Mouse (Mus musculus) hindbrain, postnatal 0 days (tissue): Measurements from ENCODE around the gene Azi2. TPM values are rescaled to one million over a fixed set of nuclear protein-coding genes. Genes with fewer than 3 reads are reported as not detected.

Source experiments
- ATAC-seq: fragments of 200-750 bp; cut with Nextera tagmentation; 2 replicates; pipeline ENCODE4 v1.8.0; 2017; ENCODE audit warnings: mild to moderate bottlenecking, moderate TSS enrichment, moderate library complexity
- DNase-seq: peaks from one replicate; pipeline ENCODE4 v3.0.0-alpha.2; 2015; ENCODE audit warnings: low spot score
- H3K27ac ChIP-seq: fragments of 300-500 bp; sonication (generic); 2 replicates; pipeline ENCODE4 v1.5.1; 2014; ENCODE audit warnings: mild to moderate bottlenecking
- H3K27me3 ChIP-seq: fragments of 300-500 bp; sonication (generic); 2 replicates; pipeline ENCODE4 v1.6.1; 2014; ENCODE audit warnings: low read length, mixed read lengths; ENCODE audit not compliant: insufficient read depth
- H3K36me3 ChIP-seq: fragments of 300-500 bp; sonication (generic); 2 replicates; pipeline ENCODE4 v1.6.1; 2014; ENCODE audit warnings: low read length, mixed read lengths; ENCODE audit not compliant: insufficient read depth
- H3K4me1 ChIP-seq: fragments of 300-500 bp; sonication (generic); 2 replicates; pipeline ENCODE4 v1.6.1; 2014; ENCODE audit warnings: antibody characterized with exemption, low read length, mixed read lengths; ENCODE audit not compliant: insufficient read depth
- H3K4me2 ChIP-seq: fragments of 300-500 bp; sonication (generic); 2 replicates; pipeline ENCODE4 v1.6.1; 2014; ENCODE audit warnings: low read depth, mild to moderate bottlenecking, low read length, moderate library complexity, mixed read lengths
- H3K4me3 ChIP-seq: fragments of 300-500 bp; sonication (generic); 2 replicates; pipeline ENCODE4 v1.5.1; 2014; ENCODE audit warnings: low read length
- H3K9ac ChIP-seq: fragments of 300-500 bp; sonication (generic); replicated peaks from 2 replicates; pipeline ENCODE4 v1.6.1; 2014; ENCODE audit warnings: mild to moderate bottlenecking, low read length, moderate library complexity, mixed read lengths
- H3K9me3 ChIP-seq: fragments of 300-500 bp; sonication (generic); 2 replicates; pipeline ENCODE4 v1.6.1; 2016; ENCODE audit warnings: low read length, mixed read lengths
- CTCF ChIP-seq: IDR thresholded peaks from 2 replicates; pipeline ENCODE4 v1.5.1; 2016; ENCODE audit warnings: antibody characterized with exemption, control low read depth, low read depth
- WGBS: fragments of 180-500 bp; shearing (Covaris S2); extraction: QIAGEN DNeasy Blood & Tissue Kit; methylation state at CpG from one replicate; pipeline ENCODE4 v1.1.7; 2014; 5-methylcytosine and 5-hydroxymethylcytosine counted together
- polyA plus RNA-seq: library from polyadenylated mRNA; unstranded; fragments of >200 nt; fragmentation: Nextera tagmentation; extraction: Ambion mirVana; gene quantifications from 2 replicates; pipeline ENCODE4 v1.2.1, GENCODE M21; 2015
- total RNA-seq: library from RNA; depleted of rRNA; stranded (reverse); fragments of >200 nt; gene quantifications from 2 replicates; pipeline ENCODE4 v1.2.3, GENCODE M21; 2014

Gene Azi2
- total and polyA plus RNA-seq, 2 experiments from 2014 or later: 57.6 to 61.3 TPM

GRCm38 (mm10) chr9:118072101-118072500 is 31.8 kb downstream of the Azi2 start:
- Histone ChIP-seq H3K27ac (no peak overlapping the region), H3K4me1 (no peaks in the 10 kb centered on the region), H3K36me3 (0 out of 2 replicates have a peak, but pooled peaks cover 2% of the 10 kb centered on the region), H3K4me3 (no peak overlapping the region), H3K4me2 (no peak overlapping the region), H3K9me3 (no peaks in the 10 kb centered on the region), H3K9ac (no peak overlapping the region), H3K27me3 (no peaks in the 10 kb centered on the region)
- no peak for ATAC-seq
- no peak for TF ChIP-seq CTCF
- 90% methylated on average over 5 of the region's 5 CpGs for WGBS
- no peak for DNase-seq

GRCm38 (mm10) chr9:118073358-118073757 is 33.1 kb downstream of the Azi2 start:
- Histone ChIP-seq H3K9ac (no peak overlapping the region), H3K27ac (no peak overlapping the region), H3K27me3 (no peaks in the 10 kb centered on the region), H3K36me3 (0 out of 2 replicates have a peak, but pooled peaks cover 2% of the 10 kb centered on the region), H3K4me2 (no peak overlapping the region), H3K4me1 (no peaks in the 10 kb centered on the region), H3K9me3 (no peaks in the 10 kb centered on the region), H3K4me3 (no peak overlapping the region)
- TF ChIP-seq CTCF: no peak
- WGBS: 98% methylated on average over 3 of the region's 3 CpGs
- ATAC-seq (no peak), DNase-seq (no peak)

DNA sequence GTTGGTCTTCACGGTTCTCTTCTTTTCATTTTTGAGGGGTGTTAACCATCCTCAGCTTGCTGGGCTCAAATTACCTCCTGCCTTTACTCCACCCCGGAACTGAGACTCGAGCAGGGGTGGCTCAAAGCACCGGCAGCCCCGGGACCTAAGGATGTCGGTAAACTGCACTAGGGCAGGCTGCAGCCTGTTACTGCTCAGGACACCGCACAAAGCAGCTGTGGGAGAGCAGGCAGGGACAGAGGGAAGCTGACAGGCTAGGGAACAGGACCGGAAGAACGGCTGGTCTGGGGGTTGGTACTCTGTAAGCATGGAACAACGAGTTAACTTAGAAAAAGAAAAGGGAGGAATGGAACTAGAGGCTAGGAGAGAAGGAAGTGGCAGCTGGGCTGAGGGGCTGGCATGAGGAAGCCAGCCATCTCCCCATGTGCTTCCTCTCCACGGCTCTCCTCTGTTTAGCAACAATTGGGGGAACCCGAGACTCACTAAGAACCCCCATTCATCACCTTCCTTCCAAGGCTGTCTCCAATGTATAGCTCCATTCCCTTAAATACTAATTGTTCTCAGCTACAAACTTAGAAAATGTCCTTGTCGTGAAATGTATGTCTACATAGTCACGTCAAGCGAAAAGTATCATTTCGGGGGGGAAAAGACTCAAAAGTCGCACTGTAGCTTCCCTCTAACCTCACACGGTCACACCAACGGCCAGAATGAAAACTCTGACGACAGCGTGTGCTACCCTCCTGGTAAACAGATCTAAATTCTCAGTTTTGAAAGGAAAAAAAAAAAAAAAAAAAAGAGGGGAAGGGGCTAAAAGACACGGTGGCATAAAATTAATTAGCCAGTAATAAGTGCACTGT is 42.5 kb downstream of the Azi2 start:
- Histone ChIP-seq H3K27ac (no peak overlapping the region), H3K4me2 (peak overlapping the region; percentile 50), H3K9ac (no peak overlapping the region), H3K4me3 (peak overlapping the region; percentile 8; the same call in 1 of the 2 replicates), H3K9me3 (no peaks in the 10 kb centered on the region), H3K36me3 (no peaks in the 10 kb centered on the region), H3K4me1 (peaks cover 6% of the 10 kb centered on the region; the same call in 1 of the 2 replicates), H3K27me3 (no peaks in the 10 kb centered on the region)
- no peak for TF ChIP-seq CTCF
- DNase-seq (no peak), ATAC-seq (0 out of 2 replicates have a peak, but pooled peaks have one; percentile 32)
- 29% methylated on average over 22 of the region's 22 CpGs for WGBS

GRCm38 (mm10) chr9:118083834-118084233 is 43.5 kb downstream of the Azi2 start:
- Histone ChIP-seq H3K4me1 (peaks cover 6% of the 10 kb centered on the region; the same call in 1 of the 2 replicates), H3K9ac (no peak overlapping the region), H3K9me3 (no peaks in the 10 kb centered on the region), H3K27me3 (no peaks in the 10 kb centered on the region), H3K36me3 (no peaks in the 10 kb centered on the region), H3K4me2 (no peak overlapping the region), H3K27ac (no peak overlapping the region), H3K4me3 (no peak overlapping the region)
- TF ChIP-seq CTCF: no peak
- WGBS: 56% methylated on average over 4 of the region's 4 CpGs
- DNase-seq: no peak
- no peak for ATAC-seq

GRCm38 (mm10) chr9:118099395-118099794 is 59.1 kb downstream of the Azi2 start:
- DNase-seq (peak; percentile 77), ATAC-seq (peak; percentile 79)
- 47% methylated on average over 4 of the region's 4 CpGs for WGBS
- H3K4me3 ChIP-seq: no peak overlapping the region
- H3K27ac ChIP-seq: no peak overlapping the region
- peak; percentile 74 for TF ChIP-seq CTCF
- no peak overlapping the region for H3K4me2 ChIP-seq
- H3K9me3 ChIP-seq: no peaks in the 10 kb centered on the region
- H3K27me3 ChIP-seq: no peaks in the 10 kb centered on the region
- H3K4me1 ChIP-seq: no peaks in the 10 kb centered on the region
- H3K36me3 ChIP-seq: no peaks in the 10 kb centered on the region
- no peak overlapping the region for H3K9ac ChIP-seq

- TF ChIP-seq CTCF: no peak
- Histone ChIP-seq H3K9me3 (no peaks in the 10 kb centered on the region), H3K4me1 (no peaks in the 10 kb centered on the region), H3K27me3 (no peaks in the 10 kb centered on the region), H3K9ac (no peak overlapping the region), H3K27ac (no peak overlapping the region), H3K4me2 (no peak overlapping the region), H3K4me3 (no peak overlapping the region), H3K36me3 (no peaks in the 10 kb centered on the region)
- WGBS: 98% methylated on average over 2 of the region's 2 CpGs
- DNase-seq: no peak
- no peak for ATAC-seq
Measured at GRCm38 (mm10) chr9:118100484-118100883, 60.2 kb downstream of the Azi2 start.

- H3K4me2 ChIP-seq: no peak overlapping the region
- H3K9me3 ChIP-seq: no peaks in the 10 kb centered on the region
- H3K36me3 ChIP-seq: no peaks in the 10 kb centered on the region
- H3K4me3 ChIP-seq: no peak overlapping the region
- DNase-seq (no peak), ATAC-seq (no peak)
- H3K27ac ChIP-seq: no peak overlapping the region
- WGBS: 83% methylated on average over 2 of the region's 2 CpGs
- H3K4me1 ChIP-seq: no peaks in the 10 kb centered on the region
- no peak for TF ChIP-seq CTCF
- no peak overlapping the region for H3K9ac ChIP-seq
- H3K27me3 ChIP-seq: no peaks in the 10 kb centered on the region
Measured at GRCm38 (mm10) chr9:118101802-118102201, 61.5 kb downstream of the Azi2 start.
